Mouse (Mus musculus) hindbrain, embryonic 16.5 days (tissue): ENCODE data around the gene Mmp28. TPM values are rescaled to one million over a fixed set of nuclear protein-coding genes. Genes with fewer than 3 reads are reported as not detected.
A peak's percentile ranks its signal among the peaks of the same experiment; 100 is the strongest.

Experiments
- ATAC-seq: fragments of 200-750 bp; cut with Nextera tagmentation; 2 replicates; pipeline ENCODE4 v1.8.0; 2017; ENCODE audit warnings: moderate TSS enrichment, moderate library complexity
- H3K27ac ChIP-seq: fragments of 300-500 bp; sonication (generic); 2 replicates; pipeline ENCODE4 v1.5.1; 2014; ENCODE audit warnings: low read depth, mild to moderate bottlenecking, control low read depth, low read length, moderate library complexity
- H3K27me3 ChIP-seq: fragments of 300-500 bp; sonication (generic); replicated peaks from 2 replicates; pipeline ENCODE4 v1.6.1; 2014; ENCODE audit warnings: low read length; ENCODE audit not compliant: control insufficient read depth, insufficient read depth
- H3K36me3 ChIP-seq: fragments of 300-500 bp; sonication (generic); 2 replicates; pipeline ENCODE4 v1.6.1; 2014; ENCODE audit warnings: mild to moderate bottlenecking, low read length, moderate library complexity, mixed read lengths; ENCODE audit not compliant: control insufficient read depth, insufficient read depth
- H3K4me1 ChIP-seq: fragments of 300-500 bp; sonication (generic); 2 replicates; pipeline ENCODE4 v1.6.1; 2014; ENCODE audit warnings: low read depth, low read length; ENCODE audit not compliant: control insufficient read depth, insufficient read depth
- H3K4me2 ChIP-seq: fragments of 300-500 bp; sonication (generic); 2 replicates; pipeline ENCODE4 v1.6.1; 2014; ENCODE audit warnings: mild to moderate bottlenecking, low read length, control low read depth, moderate library complexity
- H3K4me3 ChIP-seq: fragments of 300-500 bp; sonication (generic); 2 replicates; pipeline ENCODE4 v1.5.1; 2014; ENCODE audit warnings: mild to moderate bottlenecking, low read length, control low read depth, moderate library complexity
- H3K9ac ChIP-seq: fragments of 300-500 bp; sonication (generic); 2 replicates; pipeline ENCODE4 v1.6.1; 2014; ENCODE audit warnings: low read depth, mild to moderate bottlenecking, control low read depth, low read length, moderate library complexity
- H3K9me3 ChIP-seq: fragments of 300-500 bp; sonication (generic); 2 replicates; pipeline ENCODE4 v1.6.1; 2014; ENCODE audit warnings: mild to moderate bottlenecking, low read length, moderate library complexity; ENCODE audit not compliant: control insufficient read depth
- WGBS: fragments of 180-500 bp; shearing (Covaris S2); extraction: QIAGEN DNeasy Blood & Tissue Kit; methylation state at CpG from one replicate; pipeline ENCODE4 v1.1.7; 2014; 5-methylcytosine and 5-hydroxymethylcytosine counted together
- polyA plus RNA-seq: library from polyadenylated mRNA; unstranded; fragments of >200 nt; fragmentation: Nextera tagmentation; extraction: Ambion mirVana; gene quantifications from 2 replicates; pipeline ENCODE4 v1.2.1, GENCODE M21; 2015

Gene Mmp28
- polyA plus RNA-seq, 1 experiment from 2014 or later, result 3.4 TPM

DNA sequence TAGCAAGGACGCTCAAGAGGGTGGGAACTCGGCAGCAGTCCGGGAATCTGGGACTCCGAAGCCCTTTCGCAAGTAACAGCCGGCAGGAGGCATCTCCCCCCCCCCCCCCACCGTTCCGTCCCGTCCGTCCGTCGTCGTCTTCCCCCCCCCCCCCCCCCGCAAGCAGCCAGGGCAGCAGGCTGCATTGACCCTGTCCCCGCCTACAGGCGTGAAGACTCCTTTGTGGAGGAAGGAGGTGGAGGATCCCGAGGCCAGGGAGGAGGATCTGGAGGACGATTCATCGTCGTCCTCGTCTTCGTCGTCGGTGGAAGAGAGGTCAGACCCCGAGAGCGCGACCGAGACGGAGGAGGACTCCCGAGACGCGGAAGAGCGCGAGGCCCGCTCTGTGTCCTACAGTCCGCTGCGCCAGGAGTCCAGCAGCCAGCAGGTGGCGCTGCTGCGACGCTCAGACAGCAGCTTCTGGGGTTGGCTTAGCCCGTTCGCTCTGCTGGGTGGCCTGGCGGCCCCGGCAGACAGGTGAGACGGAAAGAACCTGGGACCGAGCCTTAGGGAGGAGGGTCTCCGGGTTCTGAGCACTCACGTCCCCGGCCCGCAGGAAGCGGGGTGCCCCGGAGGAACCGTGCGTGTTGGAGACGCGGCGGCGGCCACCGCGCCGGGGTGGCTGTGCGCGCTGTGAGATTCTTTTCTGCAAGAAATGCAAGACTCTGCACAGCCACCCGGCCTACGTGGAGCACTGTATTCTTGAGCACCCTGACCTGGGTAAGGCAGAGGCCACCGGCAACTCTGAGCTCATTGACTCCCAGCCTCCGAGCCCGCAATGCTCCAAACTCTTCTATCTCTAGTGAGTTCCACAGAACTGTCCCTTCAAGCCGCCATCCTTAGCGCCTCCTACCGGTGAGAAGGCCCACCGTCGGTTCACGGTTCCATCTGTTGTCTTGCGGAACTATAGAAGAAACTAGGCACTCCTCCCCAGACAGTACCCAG is 22.5 kb downstream of the Mmp28 start:
- Histone ChIP-seq H3K9ac (peak overlapping the region; percentile 70), H3K9me3 (no peaks in the 10 kb centered on the region), H3K4me2 (peak overlapping the region; percentile 94), H3K4me3 (peak overlapping the region; percentile 69), H3K4me1 (peaks cover 5% of the 10 kb centered on the region), H3K27ac (0 out of 2 replicates have a peak overlapping the region, but pooled peaks have one; percentile 12), H3K27me3 (peaks cover 33% of the 10 kb centered on the region), H3K36me3 (no peaks in the 10 kb centered on the region)
- ATAC-seq, result peak; percentile 96
- 2% methylated on average over 44 of the region's 75 CpGs for WGBS

DNA sequence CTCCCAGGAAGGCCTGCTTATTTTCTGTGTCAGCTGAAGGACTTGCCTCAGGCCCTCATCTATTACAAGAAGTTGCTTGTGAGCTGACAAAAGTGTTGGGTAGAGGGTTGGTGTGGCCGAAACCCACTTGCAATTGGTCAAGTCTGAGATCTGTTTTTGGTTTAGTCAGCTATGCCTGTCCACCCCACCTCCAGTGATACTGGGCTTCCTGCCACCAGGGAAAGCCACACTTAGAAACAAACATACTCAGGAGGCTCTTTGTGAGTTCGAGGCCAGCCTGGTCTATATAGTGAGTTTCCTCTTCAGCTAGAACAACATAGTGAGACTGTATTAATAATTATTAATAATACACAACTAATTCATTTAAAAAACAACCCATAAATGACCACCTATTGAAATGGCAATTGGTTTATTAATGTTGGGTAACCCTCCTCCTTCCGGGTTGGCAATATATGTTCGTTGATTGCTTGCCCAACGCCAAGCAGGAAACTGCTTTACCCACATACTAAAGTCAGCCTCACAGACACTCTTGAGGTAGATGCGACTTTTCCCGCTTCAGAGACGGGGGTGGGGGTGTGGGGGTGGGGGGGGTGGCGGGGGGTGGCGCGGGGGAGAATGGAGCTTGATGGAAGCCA is 23.3 kb downstream of the Mmp28 start:
- no peak overlapping the region for H3K27ac ChIP-seq
- peaks cover 27% of the 10 kb centered on the region for H3K27me3 ChIP-seq
- H3K36me3 ChIP-seq, result no peaks in the 10 kb centered on the region
- peak overlapping the region; percentile 94 for H3K4me2 ChIP-seq
- H3K4me3 ChIP-seq, result peak overlapping the region; percentile 69
- peak overlapping the region; percentile 70; the same call in 1 of the 2 replicates for H3K9ac ChIP-seq
- peaks cover 3% of the 10 kb centered on the region for H3K4me1 ChIP-seq
- no peaks in the 10 kb centered on the region for H3K9me3 ChIP-seq
- ATAC-seq, result no peak
- WGBS, result 34% methylated on average over 11 of the region's 11 CpGs

DNA sequence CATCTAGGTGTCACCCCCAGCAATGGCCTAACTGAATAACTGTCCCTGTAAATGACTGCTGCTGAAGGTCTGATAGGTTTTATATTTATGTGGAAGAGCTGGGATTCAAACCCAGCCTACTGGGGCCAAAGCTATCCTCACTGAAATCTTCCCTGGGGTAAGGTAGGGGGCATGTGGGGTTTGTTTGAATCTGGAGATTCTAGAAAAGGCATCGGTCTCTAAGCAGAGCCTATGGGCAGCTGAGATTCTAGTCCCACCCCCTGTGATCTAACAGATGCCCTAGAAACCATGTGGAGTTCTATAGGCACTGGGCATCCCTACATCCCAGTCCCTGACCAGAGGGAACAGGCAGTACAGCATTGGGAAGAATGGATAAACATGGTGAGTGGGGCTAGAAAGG is 25.5 kb downstream of the Mmp28 start, which contains the start of gene 1700020L24Rik:
Gene 1700020L24Rik, plus strand, starts transcription at position 301 of the 400 bp plus-strand sequence.
- no peak within 1 kb of the TSS for H3K4me3 ChIP-seq
- H3K9me3 ChIP-seq, result no peaks in the 10 kb centered on the region
- no peaks in the 10 kb centered on the region; the same call in 1 of the 2 replicates for H3K4me1 ChIP-seq
- ATAC-seq, result no peak
- no peak within 1 kb of the TSS for H3K4me2 ChIP-seq
- 100% methylated on average over 1 of the region's 1 CpGs for WGBS
- H3K36me3 ChIP-seq, result no peaks in the 10 kb centered on the region
- H3K27ac ChIP-seq, result no peak within 1 kb of the TSS
- peaks cover 10% of the 10 kb centered on the region; the same call in 1 of the 2 replicates for H3K27me3 ChIP-seq
- no peak within 1 kb of the TSS for H3K9ac ChIP-seq

DNA sequence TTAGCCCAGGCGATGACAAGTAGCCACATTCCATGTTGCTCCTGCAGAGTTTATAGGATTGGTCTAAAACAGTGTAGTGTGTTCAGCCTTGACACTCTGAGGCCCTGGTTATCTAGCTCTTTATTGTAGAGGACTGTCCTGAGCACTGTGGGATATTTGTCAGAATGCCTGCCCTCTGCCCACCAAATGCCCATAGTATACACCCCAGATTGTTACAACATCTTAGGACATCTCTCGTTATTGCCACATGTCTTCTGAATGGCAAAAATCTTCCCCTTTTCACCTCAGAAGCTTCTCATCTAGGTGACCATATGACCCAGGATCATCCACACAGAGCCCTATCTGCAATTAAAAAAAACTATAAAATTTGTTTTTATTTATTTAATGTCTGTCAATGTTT is 30.3 kb downstream of the Mmp28 start:
- Histone ChIP-seq H3K9me3 (no peaks in the 10 kb centered on the region), H3K4me2 (no peak overlapping the region), H3K9ac (no peak overlapping the region), H3K4me3 (no peak overlapping the region), H3K27ac (no peak overlapping the region), H3K36me3 (no peaks in the 10 kb centered on the region), H3K27me3 (peaks cover 7% of the 10 kb centered on the region; the same call in 1 of the 2 replicates), H3K4me1 (no peaks in the 10 kb centered on the region)
- WGBS, result 88% methylated on average over 2 of the region's 2 CpGs
- ATAC-seq, result no peak

DNA sequence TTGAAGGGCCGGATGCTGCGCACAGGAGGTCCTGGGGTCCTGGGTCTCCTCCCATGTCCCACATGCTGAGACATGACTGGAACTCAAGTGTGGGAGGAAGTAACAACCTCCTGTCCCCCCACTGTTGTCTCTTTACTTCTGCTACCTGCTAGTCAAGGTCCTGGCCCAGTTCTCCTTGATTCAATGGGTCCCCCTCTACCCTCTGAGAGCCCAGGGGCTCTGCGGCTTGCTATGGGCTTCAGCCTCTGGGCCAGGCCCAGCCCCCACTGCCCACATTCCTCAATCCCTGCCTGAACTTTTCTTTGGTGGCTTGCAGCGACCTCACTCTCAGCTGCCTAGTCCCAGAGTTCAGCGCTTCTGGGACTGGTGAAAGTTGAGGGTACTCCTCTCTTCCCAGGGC is 33.5 kb downstream of the Mmp28 start, which contains the start of gene Gas2l2:
Gene Gas2l2, minus strand, starts transcription at position 101 of the 400 bp plus-strand sequence.
- Histone ChIP-seq H3K36me3 (no peaks in the 10 kb centered on the region), H3K4me2 (peak within 1 kb of the TSS; percentile 5), H3K4me3 (no peak within 1 kb of the TSS), H3K27me3 (peaks cover 12% of the 10 kb centered on the region), H3K9me3 (no peaks in the 10 kb centered on the region), H3K4me1 (no peaks in the 10 kb centered on the region), H3K9ac (no peak within 1 kb of the TSS), H3K27ac (no peak within 1 kb of the TSS)
- no peak for ATAC-seq
- WGBS, result 58% methylated on average over 5 of the region's 5 CpGs

DNA sequence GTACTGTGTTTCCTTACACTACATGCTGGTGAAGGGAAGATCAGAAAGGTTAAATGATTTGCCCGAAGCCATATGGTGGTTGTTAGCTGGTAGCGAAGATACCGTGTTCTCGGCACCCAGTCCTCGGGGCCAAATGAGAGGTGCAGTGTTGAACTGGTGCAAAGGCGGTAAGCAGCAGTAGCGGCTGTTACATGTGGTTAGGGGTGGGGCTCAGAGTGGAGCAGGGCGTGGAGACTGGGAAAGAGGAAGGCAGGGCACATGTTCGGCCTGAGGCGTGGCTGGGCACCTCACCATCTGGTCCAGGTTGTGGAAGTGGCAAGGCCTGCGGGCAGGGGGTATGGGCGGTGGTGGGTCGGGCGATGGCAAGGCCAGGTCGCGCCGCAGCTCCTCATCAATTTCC is 35.9 kb downstream of the Mmp28 start:
- Histone ChIP-seq H3K9me3 (no peaks in the 10 kb centered on the region), H3K4me2 (peak overlapping the region; percentile 32), H3K4me3 (no peak overlapping the region), H3K27ac (no peak overlapping the region), H3K36me3 (no peaks in the 10 kb centered on the region), H3K9ac (no peak overlapping the region), H3K4me1 (no peaks in the 10 kb centered on the region), H3K27me3 (peaks cover 12% of the 10 kb centered on the region)
- 46% methylated on average over 17 of the region's 17 CpGs for WGBS
- no peak for ATAC-seq

DNA sequence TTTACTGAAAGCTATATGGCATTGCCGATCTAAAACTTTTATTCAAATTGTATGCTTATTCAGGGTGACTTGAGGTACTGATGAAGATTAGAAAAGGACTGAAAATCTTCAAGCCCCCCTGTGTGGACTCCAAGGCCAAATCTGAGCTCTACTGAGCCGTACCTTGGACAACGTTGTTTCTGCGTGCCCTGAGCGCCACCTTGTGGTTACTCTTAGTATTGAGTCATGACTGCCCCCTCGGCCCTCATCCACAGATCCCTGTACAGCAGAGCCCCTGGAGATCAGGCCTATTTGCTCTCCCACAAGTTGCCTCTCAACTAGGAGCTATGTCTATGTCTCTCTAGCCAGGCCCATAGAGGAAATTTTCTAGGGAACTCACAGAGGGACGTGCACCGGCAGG is 38.2 kb downstream of the Mmp28 start:
- WGBS, result 8% methylated on average over 8 of the region's 8 CpGs
- H3K27ac ChIP-seq, result no peak overlapping the region
- H3K4me2 ChIP-seq, result no peak overlapping the region
- H3K9me3 ChIP-seq, result no peaks in the 10 kb centered on the region
- no peaks in the 10 kb centered on the region for H3K36me3 ChIP-seq
- no peak overlapping the region for H3K4me3 ChIP-seq
- ATAC-seq, result peak; percentile 62; the same call in 1 of the 2 replicates
- no peak overlapping the region for H3K9ac ChIP-seq
- H3K4me1 ChIP-seq, result no peaks in the 10 kb centered on the region
- peaks cover 15% of the 10 kb centered on the region for H3K27me3 ChIP-seq

DNA sequence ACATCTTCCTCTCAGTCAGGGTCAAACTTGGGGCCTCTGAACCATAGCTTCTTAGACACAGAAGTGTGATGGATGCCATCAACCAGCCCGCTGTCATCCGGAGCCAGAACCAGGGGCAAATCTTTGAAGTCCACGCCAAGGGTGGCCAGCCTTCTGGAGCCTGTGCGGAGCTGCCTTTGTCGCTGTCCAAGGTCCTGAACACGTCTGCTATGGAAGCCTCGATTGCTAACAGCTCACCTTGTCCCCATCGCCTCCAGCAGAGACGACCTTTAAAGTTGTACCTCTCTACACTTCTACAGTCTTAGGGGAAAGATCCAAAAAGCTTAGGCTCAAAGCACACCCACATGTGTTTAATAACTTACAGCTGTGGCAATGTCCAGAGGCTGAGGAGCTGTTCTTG is 41.6 kb downstream of the Mmp28 start:
- Histone ChIP-seq H3K27ac (no peak overlapping the region), H3K4me1 (peaks cover 11% of the 10 kb centered on the region), H3K27me3 (peaks cover 8% of the 10 kb centered on the region), H3K4me2 (no peak overlapping the region), H3K36me3 (no peaks in the 10 kb centered on the region), H3K9ac (no peak overlapping the region), H3K9me3 (no peaks in the 10 kb centered on the region), H3K4me3 (no peak overlapping the region)
- no peak for ATAC-seq
- 7% methylated on average over 9 of the region's 9 CpGs for WGBS

DNA sequence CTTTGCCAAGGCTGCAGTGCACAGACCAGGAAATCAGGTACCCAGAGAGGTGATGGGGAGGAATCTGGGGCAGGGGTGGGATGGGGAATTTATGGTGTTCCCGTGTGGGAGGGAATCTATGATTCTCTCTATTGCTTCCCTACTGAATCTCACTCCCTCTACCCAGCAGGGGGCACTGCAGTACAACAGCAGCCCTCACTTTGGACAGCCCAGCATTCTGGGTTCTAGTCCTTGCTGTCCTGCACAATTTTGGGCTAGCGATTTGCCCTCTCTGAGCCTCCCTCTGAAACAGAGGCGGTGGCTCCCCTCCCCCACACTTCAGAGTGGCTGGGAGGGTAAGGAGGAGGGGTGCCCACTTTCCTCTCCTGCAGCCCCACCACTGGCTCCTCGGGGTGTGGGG is 42.5 kb downstream of the Mmp28 start:
- H3K4me1 ChIP-seq, result peaks cover 11% of the 10 kb centered on the region
- H3K27me3 ChIP-seq, result peaks cover 6% of the 10 kb centered on the region; the same call in 1 of the 2 replicates
- H3K9me3 ChIP-seq, result no peaks in the 10 kb centered on the region
- ATAC-seq, result no peak
- 36% methylated on average over 4 of the region's 4 CpGs for WGBS
- no peaks in the 10 kb centered on the region for H3K36me3 ChIP-seq
- H3K9ac ChIP-seq, result no peak overlapping the region
- no peak overlapping the region for H3K27ac ChIP-seq
- no peak overlapping the region for H3K4me2 ChIP-seq
- H3K4me3 ChIP-seq, result no peak overlapping the region
